Mouse (Mus musculus) neural tube, embryonic 12.5 days (tissue): ENCODE data around the gene Slc10a7. TPM values are rescaled to one million over a fixed set of nuclear protein-coding genes. Genes with fewer than 3 reads are reported as not detected.
A peak's percentile ranks its signal among the peaks of the same experiment; 100 is the strongest.

Source experiments
- ATAC-seq: fragments of 200-750 bp; cut with Nextera tagmentation; 2 replicates; pipeline ENCODE4 v1.8.0; 2017; ENCODE audit warnings: low read depth, mild to moderate bottlenecking, moderate TSS enrichment, moderate library complexity; ENCODE audit not compliant: low FRiP score
- H3K27ac ChIP-seq: fragments of 300-500 bp; sonication (generic); 2 replicates; pipeline ENCODE4 v1.5.1; 2016
- H3K27me3 ChIP-seq: fragments of 300-500 bp; sonication (generic); replicated peaks from 2 replicates; pipeline ENCODE4 v1.6.1; 2016; ENCODE audit warnings: mild to moderate bottlenecking
- H3K36me3 ChIP-seq: fragments of 300-500 bp; sonication (generic); 2 replicates; pipeline ENCODE4 v1.6.1; 2016; ENCODE audit warnings: mild to moderate bottlenecking
- H3K4me1 ChIP-seq: fragments of 300-500 bp; sonication (generic); 2 replicates; pipeline ENCODE4 v1.6.1; 2016
- H3K4me2 ChIP-seq: fragments of 300-500 bp; sonication (generic); replicated peaks from 2 replicates; pipeline ENCODE4 v1.6.1; 2016; ENCODE audit warnings: mild to moderate bottlenecking
- H3K4me3 ChIP-seq: fragments of 300-500 bp; sonication (generic); 2 replicates; pipeline ENCODE4 v1.5.1; 2016
- H3K9ac ChIP-seq: fragments of 300-500 bp; sonication (generic); 2 replicates; pipeline ENCODE4 v1.6.1; 2016; ENCODE audit warnings: mild to moderate bottlenecking
- H3K9me3 ChIP-seq: fragments of 300-500 bp; sonication (generic); 2 replicates; pipeline ENCODE4 v1.6.1; 2016; ENCODE audit warnings: mild to moderate bottlenecking
- WGBS: fragments of 180-500 bp; shearing (Covaris S2); methylation state at CpG from one replicate; pipeline ENCODE4 v1.1.7; 2016; 5-methylcytosine and 5-hydroxymethylcytosine counted together
- polyA plus RNA-seq: library from polyadenylated mRNA; unstranded; fragments of >200 nt; fragmentation: Nextera tagmentation; extraction: Ambion mirVana; gene quantifications from 2 replicates; pipeline ENCODE4 v1.2.1, GENCODE M21; 2016

Slc10a7 gene
- polyA plus RNA-seq, 1 experiment from 2014 or later = 12.9 TPM

GRCm38 (mm10) chr8:78630414-78631164 is 121.4 kb downstream of the Slc10a7 start:
- no peak overlapping the region for H3K4me2 ChIP-seq
- WGBS = 58% methylated on average over 19 of the region's 19 CpGs
- no peak overlapping the region for H3K4me3 ChIP-seq

GRCm38 (mm10) chr8:78633012-78633411 is 123.9 kb downstream of the Slc10a7 start:
- no peak overlapping the region for H3K4me2 ChIP-seq
- ATAC-seq = no peak
- H3K27ac ChIP-seq = no peak overlapping the region
- H3K9me3 ChIP-seq = no peaks in the 10 kb centered on the region
- no peak overlapping the region for H3K4me3 ChIP-seq
- 60% methylated on average over 12 of the region's 12 CpGs for WGBS
- no peaks in the 10 kb centered on the region for H3K36me3 ChIP-seq
- peaks cover 21% of the 10 kb centered on the region for H3K4me1 ChIP-seq
- H3K9ac ChIP-seq = no peak overlapping the region
- H3K27me3 ChIP-seq = peaks cover 4% of the 10 kb centered on the region

More at GRCm38 (mm10) chr8:78630414-78631164, 121.4 kb downstream of the Slc10a7 start:
- H3K9me3 ChIP-seq = no peaks in the 10 kb centered on the region
- ATAC-seq = no peak
- H3K9ac ChIP-seq = no peak overlapping the region
- H3K27ac ChIP-seq = no peak overlapping the region
- H3K27me3 ChIP-seq = peaks cover 4% of the 10 kb centered on the region
- H3K4me1 ChIP-seq = peaks cover 21% of the 10 kb centered on the region
- H3K36me3 ChIP-seq = no peaks in the 10 kb centered on the region

DNA sequence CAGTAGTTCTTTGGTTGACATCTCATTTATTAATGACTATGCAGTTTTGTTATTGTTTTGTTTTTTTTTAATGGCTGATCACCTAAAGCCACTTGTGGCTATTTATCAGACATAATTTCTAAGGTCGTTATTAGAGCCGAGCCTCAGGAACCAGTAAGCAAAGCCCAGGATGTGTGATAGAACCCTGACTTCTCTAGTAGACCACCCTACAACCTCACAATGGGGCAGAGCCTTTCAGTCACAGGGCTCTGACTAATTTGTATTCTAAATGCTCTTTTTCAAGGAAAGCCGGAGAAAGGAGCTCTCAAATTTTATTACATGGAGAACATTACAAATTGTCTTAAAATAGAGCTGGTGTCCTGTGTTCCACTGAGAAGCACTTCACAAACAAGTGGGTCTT is 124.9 kb downstream of the Slc10a7 start:
- no peak overlapping the region for H3K27ac ChIP-seq
- no peak overlapping the region for H3K9ac ChIP-seq
- peak; percentile 67; the same call in 1 of the 2 replicates for ATAC-seq
- H3K36me3 ChIP-seq = no peaks in the 10 kb centered on the region
- no peaks in the 10 kb centered on the region for H3K9me3 ChIP-seq
- no peak overlapping the region for H3K4me3 ChIP-seq
- H3K4me2 ChIP-seq = peak overlapping the region; percentile 43
- H3K27me3 ChIP-seq = peaks cover 4% of the 10 kb centered on the region
- H3K4me1 ChIP-seq = peaks cover 21% of the 10 kb centered on the region
- WGBS = 25% methylated on average over 3 of the region's 3 CpGs

DNA sequence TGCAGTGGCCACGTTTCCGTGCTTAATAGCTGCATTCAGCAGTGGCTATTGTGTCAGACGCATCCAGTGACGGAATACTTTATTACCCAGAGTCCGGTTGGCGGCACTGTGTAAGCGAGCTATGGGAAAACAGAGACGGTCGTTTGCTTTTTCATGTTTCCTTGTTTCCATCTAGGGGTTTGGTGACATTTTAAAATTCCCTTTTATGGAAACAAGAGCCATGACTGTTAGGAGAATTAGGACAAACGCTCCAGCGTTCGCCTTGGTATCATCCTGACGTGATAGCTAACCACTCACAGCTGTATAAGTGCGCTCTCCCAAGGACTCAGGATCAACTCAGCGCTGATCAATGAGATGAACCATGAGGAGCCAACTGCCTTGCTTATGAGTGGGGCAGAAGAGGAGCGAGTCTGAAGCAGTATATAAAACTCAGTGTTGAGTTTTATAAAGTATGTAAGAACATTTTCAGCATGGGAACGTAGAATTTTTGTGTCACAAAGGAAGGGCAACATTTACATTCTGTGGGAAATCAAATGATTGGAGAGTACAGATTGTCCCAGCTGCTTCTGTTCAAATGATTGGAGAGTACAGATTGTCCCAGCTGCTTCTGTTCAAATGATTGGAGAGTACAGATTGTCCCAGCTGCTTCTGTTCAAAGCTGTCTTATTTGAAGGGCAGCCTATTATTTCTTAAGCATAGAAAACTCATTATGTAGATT is 125.5 kb downstream of the Slc10a7 start:
- Histone ChIP-seq H3K27ac (no peak overlapping the region), H3K9me3 (no peaks in the 10 kb centered on the region)
- peak; percentile 76 for ATAC-seq

GRCm38 (mm10) chr8:78635241-78635771 is 126.2 kb downstream of the Slc10a7 start:
- Histone ChIP-seq H3K27ac (no peak overlapping the region; the same call in 1 of the 2 replicates), H3K4me3 (no peak overlapping the region), H3K9me3 (no peaks in the 10 kb centered on the region), H3K4me1 (peaks cover 21% of the 10 kb centered on the region), H3K9ac (no peak overlapping the region), H3K36me3 (no peaks in the 10 kb centered on the region), H3K4me2 (no peak overlapping the region), H3K27me3 (peaks cover 4% of the 10 kb centered on the region)
- no peak for ATAC-seq
- 64% methylated on average over 8 of the region's 8 CpGs for WGBS

More for the DNA sequence above, 125.5 kb downstream of the Slc10a7 start:
- Histone ChIP-seq H3K9ac (no peak overlapping the region), H3K4me1 (peaks cover 21% of the 10 kb centered on the region), H3K27me3 (peaks cover 4% of the 10 kb centered on the region), H3K4me2 (peak overlapping the region; percentile 43), H3K4me3 (no peak overlapping the region), H3K36me3 (no peaks in the 10 kb centered on the region)
- WGBS = 30% methylated on average over 17 of the region's 17 CpGs

DNA sequence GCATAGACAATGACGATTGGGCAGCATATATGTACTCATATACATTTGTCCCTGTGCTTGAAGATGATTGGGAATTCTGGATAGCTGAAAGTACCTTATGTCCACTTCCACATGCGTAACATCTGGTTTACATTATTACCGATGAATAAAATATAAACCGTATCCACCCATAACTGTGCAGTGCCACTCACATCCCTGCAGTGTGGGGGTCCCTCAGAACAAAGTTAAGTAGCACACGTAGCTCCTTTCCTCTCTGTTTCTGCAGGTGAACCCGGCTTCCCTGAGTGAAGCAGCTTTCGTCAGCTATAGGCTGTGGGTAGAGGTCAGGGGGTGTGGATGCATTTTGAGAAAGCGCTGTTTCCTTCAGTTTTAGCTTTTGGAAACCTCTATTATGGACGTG is 132.8 kb downstream of the Slc10a7 start:
- no peak overlapping the region for H3K4me2 ChIP-seq
- H3K9me3 ChIP-seq = 0 out of 2 replicates have a peak, but pooled peaks cover 4% of the 10 kb centered on the region
- WGBS = 82% methylated on average over 9 of the region's 9 CpGs
- no peaks in the 10 kb centered on the region; the same call in 1 of the 2 replicates for H3K36me3 ChIP-seq
- ATAC-seq = no peak
- H3K4me3 ChIP-seq = no peak overlapping the region
- H3K9ac ChIP-seq = no peak overlapping the region
- no peaks in the 10 kb centered on the region for H3K4me1 ChIP-seq
- H3K27ac ChIP-seq = no peak overlapping the region
- H3K27me3 ChIP-seq = no peaks in the 10 kb centered on the region

- Histone ChIP-seq H3K9me3 (0 out of 2 replicates have a peak, but pooled peaks cover 4% of the 10 kb centered on the region), H3K36me3 (no peaks in the 10 kb centered on the region; the same call in 1 of the 2 replicates), H3K27me3 (no peaks in the 10 kb centered on the region), H3K4me3 (no peak overlapping the region), H3K9ac (no peak overlapping the region), H3K4me1 (no peaks in the 10 kb centered on the region), H3K4me2 (no peak overlapping the region), H3K27ac (no peak overlapping the region)
- no peak for ATAC-seq
- WGBS = 65% methylated on average over 4 of the region's 5 CpGs
Observed at GRCm38 (mm10) chr8:78642376-78642775, 133.2 kb downstream of the Slc10a7 start.

DNA sequence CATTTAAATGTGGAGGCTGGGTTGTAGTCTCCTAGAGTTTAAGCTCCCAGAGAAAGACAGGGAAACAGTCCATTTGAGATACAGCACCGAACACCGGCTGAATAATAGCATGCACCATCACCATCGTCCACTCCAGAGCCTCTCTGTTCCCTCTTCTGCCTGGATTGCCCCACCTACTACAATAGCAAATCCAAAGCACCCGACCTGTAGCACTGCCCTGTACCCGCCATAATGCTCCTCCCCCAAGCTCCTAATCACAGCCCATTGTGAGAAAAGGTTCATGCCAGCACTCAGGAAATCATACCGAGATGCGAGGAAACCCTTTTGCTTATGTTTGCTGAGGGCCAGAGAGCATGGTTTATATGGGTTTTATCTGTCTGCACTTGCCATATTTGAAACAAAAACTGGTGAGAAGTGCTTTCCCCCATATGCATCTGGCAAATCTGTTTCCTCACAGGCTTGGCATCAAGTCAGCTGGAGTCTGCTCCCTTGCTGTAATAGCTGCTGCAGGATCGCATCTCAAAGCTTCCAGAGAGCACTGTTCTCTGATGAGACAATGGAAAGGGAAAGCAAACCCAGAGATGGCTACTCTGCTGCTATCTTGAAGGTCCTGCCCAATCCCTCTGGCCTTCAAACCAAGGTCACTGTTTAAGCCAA is 138.0 kb downstream of the Slc10a7 start:
- Histone ChIP-seq H3K4me1 (no peaks in the 10 kb centered on the region), H3K4me3 (no peak overlapping the region), H3K4me2 (no peak overlapping the region), H3K9ac (no peak overlapping the region), H3K27me3 (no peaks in the 10 kb centered on the region), H3K36me3 (no peaks in the 10 kb centered on the region; the same call in 1 of the 2 replicates), H3K27ac (no peak overlapping the region), H3K9me3 (0 out of 2 replicates have a peak, but pooled peaks cover 4% of the 10 kb centered on the region)
- no peak for ATAC-seq
- 60% methylated on average over 8 of the region's 8 CpGs for whole genome bisulfite sequencing

DNA sequence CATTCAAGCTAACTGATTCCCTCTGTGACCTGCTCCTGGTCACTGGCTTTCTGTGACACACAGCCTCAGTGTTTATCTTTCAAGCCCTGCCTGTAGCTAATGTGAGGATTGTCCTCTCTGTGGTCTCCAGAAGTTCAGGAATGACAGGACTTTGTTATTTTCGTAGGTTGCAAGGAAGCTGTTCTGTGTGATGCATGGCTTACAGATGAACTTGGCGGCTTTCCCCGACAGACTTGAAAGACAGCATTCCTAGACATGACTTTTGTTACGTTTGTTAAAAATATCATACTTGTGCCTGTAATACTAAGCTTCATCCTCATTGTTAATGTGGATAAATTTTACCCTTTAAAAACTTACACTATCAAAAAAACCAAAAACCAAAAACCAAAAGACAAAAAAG is 138.7 kb downstream of the Slc10a7 start:
- 0 out of 2 replicates have a peak, but pooled peaks cover 4% of the 10 kb centered on the region for H3K9me3 ChIP-seq
- ATAC-seq = no peak
- H3K4me2 ChIP-seq = no peak overlapping the region
- 0 out of 2 replicates have a peak, but pooled peaks cover 4% of the 10 kb centered on the region for H3K4me1 ChIP-seq
- no peak overlapping the region for H3K4me3 ChIP-seq
- H3K27ac ChIP-seq = no peak overlapping the region
- 74% methylated on average over 4 of the region's 4 CpGs for WGBS
- no peak overlapping the region for H3K9ac ChIP-seq
- H3K27me3 ChIP-seq = no peaks in the 10 kb centered on the region
- no peaks in the 10 kb centered on the region; the same call in 1 of the 2 replicates for H3K36me3 ChIP-seq

GRCm38 (mm10) chr8:78648918-78649317 is 139.8 kb downstream of the Slc10a7 start:
- Histone ChIP-seq H3K27me3 (no peaks in the 10 kb centered on the region), H3K4me2 (no peak overlapping the region), H3K4me3 (no peak overlapping the region), H3K27ac (no peak overlapping the region), H3K36me3 (no peaks in the 10 kb centered on the region; the same call in 1 of the 2 replicates), H3K9ac (no peak overlapping the region), H3K9me3 (0 out of 2 replicates have a peak, but pooled peaks cover 4% of the 10 kb centered on the region), H3K4me1 (0 out of 2 replicates have a peak, but pooled peaks cover 4% of the 10 kb centered on the region)
- WGBS = 62% methylated on average over 7 of the region's 7 CpGs
- no peak for ATAC-seq

GRCm38 (mm10) chr8:78651670-78652069 is 142.5 kb downstream of the Slc10a7 start:
- no peak for ATAC-seq
- Histone ChIP-seq H3K4me3 (no peak overlapping the region), H3K4me2 (no peak overlapping the region), H3K36me3 (no peaks in the 10 kb centered on the region), H3K9me3 (no peaks in the 10 kb centered on the region), H3K27ac (no peak overlapping the region), H3K4me1 (0 out of 2 replicates have a peak, but pooled peaks cover 4% of the 10 kb centered on the region), H3K27me3 (no peaks in the 10 kb centered on the region), H3K9ac (no peak overlapping the region)
- WGBS = 89% methylated on average over 3 of the region's 3 CpGs
